Mouse (Mus musculus) ES-E14 (cell line): ENCODE measurements around the gene Slc2a8. TPM values are rescaled to one million over a fixed set of nuclear protein-coding genes. Genes with fewer than 3 reads are reported as not detected.

Experiments used
- DNase-seq: peaks from one replicate; pipeline ENCODE4 v3.0.0-alpha.2; 2013; ENCODE audit warnings: low read depth, low spot score
- H3K27ac ChIP-seq: 2 replicates; pipeline ENCODE4 v1.5.1; 2012; ENCODE audit warnings: low read depth, mild to moderate bottlenecking, low read length, moderate library complexity, mixed read lengths; ENCODE audit not compliant: poor library complexity, insufficient read depth, severe bottlenecking
- H3K36me3 ChIP-seq: 2 replicates; pipeline ENCODE4 v1.6.1; 2012; ENCODE audit warnings: mild to moderate bottlenecking, low read length, moderate library complexity, mixed read lengths; ENCODE audit not compliant: control insufficient read depth, poor library complexity, insufficient read depth, severe bottlenecking
- H3K4me1 ChIP-seq, 2 experiments: fragments of 150-350 bp in 1 of 2; sonication (generic) in 1 of 2; 2 replicates each; pipeline ENCODE4 v1.6.1; 2012; ENCODE audit warnings: low read length in 2 of 2, mild to moderate bottlenecking in 1 of 2, mixed read lengths in 1 of 2; ENCODE audit not compliant: control insufficient read depth in 2 of 2, insufficient read depth in 2 of 2, poor library complexity in 1 of 2
- H3K4me3 ChIP-seq, 2 experiments: fragments of 150-350 bp in 1 of 2; sonication (generic) in 1 of 2; 2 replicates each; pipeline ENCODE4 v1.5.1; 2012; ENCODE audit warnings: low read length in 2 of 2, low read depth in 1 of 2, mild to moderate bottlenecking in 1 of 2, mixed read lengths in 1 of 2; ENCODE audit not compliant: insufficient read depth in 1 of 2, poor library complexity in 1 of 2, severe bottlenecking in 1 of 2
- H3K9ac ChIP-seq: 2 replicates; pipeline ENCODE4 v1.6.1; 2012; ENCODE audit warnings: low read depth, mild to moderate bottlenecking, low read length, mixed read lengths; ENCODE audit not compliant: poor library complexity, insufficient read depth, severe bottlenecking
- H3K9me3 ChIP-seq: fragments of 150-350 bp; sonication (generic); 2 replicates; pipeline ENCODE4 v1.6.1; 2012; ENCODE audit warnings: low read depth, mild to moderate bottlenecking, low read length; ENCODE audit not compliant: control insufficient read depth, insufficient read depth
- CHD2 ChIP-seq: IDR thresholded peaks from 2 replicates; pipeline ENCODE4 v1.6.1; 2014; ENCODE audit warnings: mild to moderate bottlenecking, low read depth, low read length, inconsistent platforms
- HCFC1 ChIP-seq: IDR thresholded peaks from 2 replicates; pipeline ENCODE4 v1.6.1; 2012; ENCODE audit warnings: low read length, inconsistent platforms, borderline replicate concordance; ENCODE audit not compliant: insufficient read depth
- MAFK ChIP-seq: IDR thresholded peaks from 2 replicates; pipeline ENCODE4 v1.6.1; 2014; ENCODE audit warnings: mild to moderate bottlenecking, low read depth, low read length, inconsistent platforms; ENCODE audit not compliant: insufficient read depth
- ZC3H11A ChIP-seq: IDR thresholded peaks from 2 replicates; pipeline ENCODE4 v1.6.1; 2012; ENCODE audit warnings: low read depth, mild to moderate bottlenecking, inconsistent platforms, low read length, borderline replicate concordance
- ZNF384 ChIP-seq: IDR thresholded peaks from 2 replicates; pipeline ENCODE4 v1.6.1; 2012; ENCODE audit warnings: low read depth, low read length, inconsistent platforms
- in situ Hi-C, 2 experiments: fragments of 600-800 bp; cut with MboI; formaldehyde crosslinking; loops; one replicate each; pipeline ENCODE4 v1.15.1; 2025; ENCODE audit warnings: low sequenced_read_pairs in 2 of 2, inconsistent platforms in 1 of 2; ENCODE audit not compliant: unreplicated experiment in 2 of 2
- total RNA-seq: library from RNA; depleted of rRNA; stranded (reverse); fragments of 300-350 nt; gene quantifications from 2 replicates; pipeline ENCODE4 v1.2.3, GENCODE M21; 2012; rRNA removed

Slc2a8 gene
- 25.7 and 77.9 TPM in 2 replicates for total RNA-seq

GRCm38 (mm10) chr2:32981725-32982271 lies at the start of gene Slc2a8:
Slc2a8 (minus strand) TSS chr2:32982083.
- no peaks in the 10 kb centered on the region for H3K9me3 ChIP-seq
- peak within 1 kb of the TSS; percentile 42; the same call in 1 of the 2 replicates for H3K27ac ChIP-seq
- TF ChIP-seq ZC3H11A (no peak), CHD2 (no peak), MAFK (no peak), ZNF384 (no peak), HCFC1 (no peak)
- peaks cover 2% of the 10 kb centered on the region; the same call in 1 of the 2 replicates for H3K36me3 ChIP-seq
- peak within 1 kb of the TSS; percentile 84 to 91 for H3K4me3 ChIP-seq
- peak; percentile 92 for DNase-seq
- in situ Hi-C loops = no loop called here
- H3K9ac ChIP-seq = peak within 1 kb of the TSS; percentile 79
- peaks cover 6 to 28% of the 10 kb centered on the region in 2 experiments for H3K4me1 ChIP-seq

GRCm38 (mm10) chr2:33025040-33025439 lies 43.2 kb upstream of the Slc2a8 start:
- no peaks in the 10 kb centered on the region for H3K9me3 ChIP-seq
- H3K27ac ChIP-seq = no peak overlapping the region
- H3K36me3 ChIP-seq = no peaks in the 10 kb centered on the region
- no peak for DNase-seq
- no peak for TF ChIP-seq CHD2
- TF ChIP-seq ZNF384 = no peak
- TF ChIP-seq MAFK = no peak
- no peak for TF ChIP-seq ZC3H11A
- TF ChIP-seq HCFC1 = no peak
- H3K4me3 ChIP-seq = no peak overlapping the region
- no peak overlapping the region for H3K9ac ChIP-seq
- in situ Hi-C loops = no loop called here
- peaks cover 0 to 9% of the 10 kb centered on the region in 2 experiments; a peak in 1 of 4 replicates for H3K4me1 ChIP-seq

GRCm38 (mm10) chr2:33024564-33024963 lies 42.7 kb upstream of the Slc2a8 start:
- in situ Hi-C loops = no loop called here
- Histone ChIP-seq H3K36me3 (no peaks in the 10 kb centered on the region), H3K9ac (no peak overlapping the region), H3K4me1 (peaks cover 0 to 9% of the 10 kb centered on the region in 2 experiments; a peak in 1 of 4 replicates), H3K27ac (no peak overlapping the region), H3K4me3 (no peak overlapping the region), H3K9me3 (no peaks in the 10 kb centered on the region)
- DNase-seq = no peak
- TF ChIP-seq ZC3H11A (no peak), CHD2 (no peak), MAFK (no peak), ZNF384 (no peak), HCFC1 (no peak)

- TF ChIP-seq ZNF384 = no peak
- no peak for TF ChIP-seq MAFK
- no peak for TF ChIP-seq HCFC1
- TF ChIP-seq ZC3H11A = no peak
- TF ChIP-seq CHD2 = no peak
- Histone ChIP-seq H3K27ac (no peak overlapping the region), H3K9me3 (no peaks in the 10 kb centered on the region), H3K4me3 (no peak overlapping the region), H3K9ac (no peak overlapping the region), H3K36me3 (no peaks in the 10 kb centered on the region), H3K4me1 (peaks cover 0 to 9% of the 10 kb centered on the region in 2 experiments; a peak in 1 of 4 replicates)
- no peak for DNase-seq
- in situ Hi-C loops = no loop called here
Observed at GRCm38 (mm10) chr2:33022846-33023245, 41.0 kb upstream of the Slc2a8 start.
